Mouse (Mus musculus) megakaryocyte progenitor cell, adult 5-6 weeks (primary cell): ENCODE results near the gene Ralgps1. TPM values are rescaled to one million over a fixed set of nuclear protein-coding genes. Genes with fewer than 3 reads are reported as not detected.
A peak's percentile ranks its signal among the peaks of the same experiment; 100 is the strongest.

Source experiments
- ATAC-seq: replicated peaks from 2 replicates; pipeline ENCODE4 v1.8.0; 2016; ENCODE audit warnings: mild to moderate bottlenecking, moderate TSS enrichment, inconsistent platforms; ENCODE audit not compliant: poor library complexity
- total RNA-seq, 2 experiments: library from RNA; stranded (forward) in 1 of 2; stranded (reverse) in 1 of 2; fragments of 157-497, 149-512 nt in 1 of 2; fragments of 200-1000 nt in 1 of 2; gene quantifications; 2 replicates each; pipeline versions ENCODE4 v1.2.3 to v1.2.4; 2015 to 2017

The Ralgps1 gene
- total RNA-seq, 2 experiments from 2014 or later = 0.42 to 2.4 TPM

DNA sequence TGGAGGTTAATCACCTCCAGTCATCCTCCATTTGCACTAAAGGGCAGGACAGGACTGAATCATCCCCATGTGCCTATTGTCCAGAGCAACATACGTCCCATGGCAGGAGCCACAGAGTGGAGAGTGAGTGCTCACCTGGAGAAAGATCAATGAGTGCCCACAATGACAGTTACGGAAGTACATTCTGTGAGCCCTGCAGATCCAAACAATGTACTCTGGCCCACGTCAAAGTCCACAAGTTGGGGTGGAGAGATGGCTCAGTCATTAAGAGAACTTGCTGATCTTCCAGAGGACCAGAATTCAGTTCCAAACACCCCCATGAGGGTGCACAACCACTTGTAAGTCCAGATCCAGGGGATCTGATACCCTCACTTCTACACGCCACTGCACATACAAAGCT lies 7.4 kb downstream of the Ralgps1 start:
- no peak for ATAC-seq

DNA sequence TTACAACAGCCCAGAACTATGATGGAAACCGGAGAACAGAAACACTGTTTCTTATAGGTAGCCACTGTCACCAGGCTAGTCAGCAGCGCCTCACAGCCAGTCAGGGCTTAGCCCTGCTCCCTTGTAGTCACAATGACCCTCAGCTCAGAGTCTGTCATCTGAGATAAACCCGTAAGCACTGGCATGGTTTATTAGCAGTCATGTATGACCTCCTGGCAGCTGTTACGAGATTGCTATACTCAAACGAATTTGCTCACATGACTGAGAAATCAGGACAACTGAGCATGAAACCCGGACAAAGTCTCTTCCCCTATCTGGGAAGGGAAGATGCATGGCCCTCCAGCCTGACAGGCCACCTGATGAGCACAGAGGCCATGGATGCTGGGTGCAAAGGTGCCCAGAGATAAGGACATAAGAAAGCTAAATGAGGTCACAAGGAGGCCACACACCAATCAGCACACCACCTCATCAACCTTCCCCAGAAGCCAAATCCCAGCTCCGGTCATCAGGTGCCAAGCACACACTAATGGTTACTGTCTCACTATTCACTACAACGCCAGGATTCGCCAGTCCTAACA lies 10.1 kb downstream of the Ralgps1 start:
- ATAC-seq = no peak

- no peak for ATAC-seq
Measured at GRCm38 (mm10) chr2:33360564-33360963, 10.7 kb downstream of the Ralgps1 start.

DNA sequence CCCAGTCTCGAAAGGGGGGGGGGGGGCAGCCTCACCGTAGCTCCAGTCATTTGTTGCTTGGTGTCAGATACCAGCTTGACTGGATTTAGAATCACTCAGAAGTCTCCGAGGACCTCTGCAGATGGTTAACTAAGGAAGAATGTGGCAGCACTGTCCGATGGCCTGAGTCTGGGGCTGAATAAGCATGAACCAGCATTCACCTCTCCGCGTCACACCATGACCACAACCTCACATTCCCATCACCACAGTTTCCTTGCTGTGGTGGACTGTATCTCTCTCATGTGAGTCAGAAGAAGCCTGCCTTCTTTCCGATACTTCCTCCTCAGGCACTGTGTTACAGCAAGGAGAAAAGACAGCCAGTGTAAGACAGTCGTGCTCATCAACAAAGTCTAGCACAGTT lies 12.1 kb downstream of the Ralgps1 start:
- peak; percentile 92 for ATAC-seq

GRCm38 (mm10) chr2:33357250-33357838 lies 13.9 kb downstream of the Ralgps1 start:
- no peak for ATAC-seq

- ATAC-seq = no peak
Measured at GRCm38 (mm10) chr2:33355558-33355957, 15.7 kb downstream of the Ralgps1 start.

GRCm38 (mm10) chr2:33353432-33353831 lies 17.9 kb downstream of the Ralgps1 start:
- ATAC-seq = peak; percentile 87

GRCm38 (mm10) chr2:33351449-33351848 lies 19.8 kb downstream of the Ralgps1 start:
- no peak for ATAC-seq

GRCm38 (mm10) chr2:33350921-33351320 lies 20.4 kb downstream of the Ralgps1 start:
- no peak for ATAC-seq

DNA sequence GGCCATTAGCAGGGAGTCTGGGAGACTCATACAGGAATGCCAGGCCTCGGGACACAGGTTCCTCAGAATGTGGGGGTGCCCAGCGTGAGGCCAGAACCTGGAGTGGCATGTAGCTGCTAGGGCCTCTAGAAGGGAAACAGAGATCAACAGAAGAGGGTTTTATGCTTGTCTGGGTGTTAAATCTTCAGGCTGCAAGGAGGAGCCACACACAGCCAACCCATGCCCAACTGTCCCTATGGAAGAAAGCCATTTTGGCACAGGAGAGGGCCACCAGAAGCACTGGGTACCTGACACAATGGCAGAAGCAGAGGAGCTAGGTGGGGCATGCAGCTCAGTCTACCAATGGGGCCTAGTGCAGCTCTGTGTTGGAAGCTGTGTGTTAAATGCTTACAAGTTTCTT lies 21.7 kb downstream of the Ralgps1 start:
- no peak for ATAC-seq

GRCm38 (mm10) chr2:33349081-33349480 lies 22.2 kb downstream of the Ralgps1 start:
- ATAC-seq = peak; percentile 51

DNA sequence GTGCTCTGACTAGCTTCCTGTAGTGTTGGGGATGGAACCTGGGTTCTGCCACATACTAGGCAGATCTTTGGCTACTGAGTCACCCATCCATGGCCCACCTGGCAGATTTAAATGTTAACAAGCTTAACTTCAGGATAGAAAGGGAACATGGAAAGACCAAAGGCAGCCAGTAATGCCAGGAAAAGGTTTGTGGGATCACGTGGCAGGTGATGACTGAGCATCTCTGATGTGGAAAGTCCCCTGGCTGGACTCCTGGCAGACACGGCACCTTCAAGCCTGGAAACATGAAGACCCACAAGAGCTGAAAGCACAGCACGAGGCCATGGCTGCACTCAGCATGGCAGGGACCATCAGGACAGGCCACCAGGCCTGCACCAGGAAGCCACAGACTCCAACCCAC lies 23.0 kb downstream of the Ralgps1 start:
- ATAC-seq = no peak

GRCm38 (mm10) chr2:33347607-33348006 lies 23.7 kb downstream of the Ralgps1 start:
- peak; percentile 70 for ATAC-seq

- peak; percentile 30 for ATAC-seq
Measured at GRCm38 (mm10) chr2:33346749-33347148, 24.5 kb downstream of the Ralgps1 start.

DNA sequence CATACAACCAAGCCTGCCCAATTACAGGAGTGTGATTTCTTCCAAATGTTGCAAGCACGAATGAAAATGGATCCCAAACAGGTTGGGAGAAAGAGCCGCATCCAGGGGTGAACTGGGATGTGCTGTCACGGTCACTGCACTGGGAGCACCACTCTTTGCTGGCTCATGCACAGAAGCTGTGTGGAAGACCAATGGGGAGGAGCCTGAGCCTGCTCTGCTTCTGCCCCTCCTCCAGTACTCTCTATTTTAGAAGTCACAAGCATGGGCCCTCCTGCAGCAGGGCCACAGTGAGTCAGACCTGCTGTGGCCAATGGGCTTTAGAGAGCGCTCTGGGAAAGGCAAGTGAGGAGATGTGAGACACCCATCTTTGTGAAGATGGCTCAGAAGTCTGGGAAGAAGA lies 25.3 kb downstream of the Ralgps1 start:
- ATAC-seq = no peak

DNA sequence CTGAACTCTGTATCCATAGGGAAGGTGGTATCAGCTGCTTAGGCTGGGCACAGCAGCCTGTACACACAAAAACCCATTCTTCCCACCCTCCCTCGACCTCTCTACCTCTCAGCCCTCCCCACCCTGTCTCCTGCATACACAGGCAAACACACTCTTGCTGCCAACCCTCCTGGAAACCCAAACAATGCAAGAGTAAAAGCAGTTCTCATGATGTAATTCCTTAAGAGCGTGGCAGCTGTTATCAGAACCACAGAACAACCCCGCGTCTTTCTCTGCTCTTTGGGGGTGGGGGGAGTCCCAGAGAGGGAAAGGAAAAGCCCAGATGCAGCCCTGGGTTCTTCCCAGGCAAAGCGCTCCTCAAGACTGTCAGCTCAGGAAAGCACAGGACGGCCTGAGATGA lies 25.8 kb downstream of the Ralgps1 start:
- ATAC-seq = no peak

- ATAC-seq = no peak
Measured at GRCm38 (mm10) chr2:33343413-33343812, 27.9 kb downstream of the Ralgps1 start.

GRCm38 (mm10) chr2:33342148-33342547 lies 29.1 kb downstream of the Ralgps1 start:
- ATAC-seq = 0 out of 2 replicates have a peak, but pooled peaks have one; percentile 42

- ATAC-seq = no peak
Measured at GRCm38 (mm10) chr2:33335789-33336188, 35.5 kb downstream of the Ralgps1 start.

- ATAC-seq = no peak
Measured at GRCm38 (mm10) chr2:33329622-33330021, 41.7 kb downstream of the Ralgps1 start.

- ATAC-seq = peak; percentile 99
Measured at GRCm38 (mm10) chr2:33328941-33329340, 42.3 kb downstream of the Ralgps1 start.

- no peak for ATAC-seq
Measured at GRCm38 (mm10) chr2:33325359-33325758, 45.9 kb downstream of the Ralgps1 start.
